Mouse (Mus musculus) heart, postnatal 0 days (tissue): ENCODE measurements around the gene Ccdc124.
A peak's percentile ranks its signal among the peaks of the same experiment; 100 is the strongest.

Experiments used
- CTCF ChIP-seq: IDR thresholded peaks from 2 replicates; pipeline ENCODE4 v1.5.1; 2016; ENCODE audit warnings: antibody characterized with exemption, control low read depth, low read depth
- EP300 ChIP-seq: IDR thresholded peaks from 2 replicates; pipeline ENCODE4 v1.6.1; 2016; ENCODE audit warnings: antibody characterized with exemption, low read depth

GRCm38 (mm10) chr8:70911596-70911995, 37.9 kb upstream of the Ccdc124 start:
- TF ChIP-seq CTCF (peak; percentile 28), EP300 (no peak)
